Mouse (Mus musculus) lung, embryonic 16.5 days (tissue): ENCODE measurements around the gene Sap18. TPM values are rescaled to one million over a fixed set of nuclear protein-coding genes. Genes with fewer than 3 reads are reported as not detected.
"Not testable (repeated sequence)": the region's sequence is repeated elsewhere in the genome, so short reads cannot be mapped to it uniquely, and the experiment has no call there.

Source experiments
- ATAC-seq: fragments of 200-750 bp; cut with Nextera tagmentation; 2 replicates; pipeline ENCODE4 v1.8.0; 2017; ENCODE audit warnings: low read depth, mild to moderate bottlenecking, moderate library complexity
- H3K27ac ChIP-seq: fragments of 300-500 bp; sonication (generic); 2 replicates; pipeline ENCODE4 v1.5.1; 2014; ENCODE audit warnings: mild to moderate bottlenecking, control low read depth, low read length
- H3K27me3 ChIP-seq: fragments of 300-500 bp; sonication (generic); 2 replicates; pipeline ENCODE4 v1.6.1; 2014; ENCODE audit warnings: low read depth, low read length, mixed read lengths; ENCODE audit not compliant: control insufficient read depth, insufficient read depth
- H3K36me3 ChIP-seq: fragments of 300-500 bp; sonication (generic); 2 replicates; pipeline ENCODE4 v1.6.1; 2014; ENCODE audit warnings: low read length; ENCODE audit not compliant: control insufficient read depth, insufficient read depth
- H3K4me1 ChIP-seq: fragments of 300-500 bp; sonication (generic); replicated peaks from 2 replicates; pipeline ENCODE4 v1.6.1; 2014; ENCODE audit warnings: low read length, mixed read lengths; ENCODE audit not compliant: control insufficient read depth, insufficient read depth
- H3K4me2 ChIP-seq: fragments of 300-500 bp; sonication (generic); 2 replicates; pipeline ENCODE4 v1.6.1; 2014; ENCODE audit warnings: low read depth, low read length, control low read depth
- H3K4me3 ChIP-seq: fragments of 300-500 bp; sonication (generic); 2 replicates; pipeline ENCODE4 v1.5.1; 2014; ENCODE audit warnings: mild to moderate bottlenecking, low read length, control low read depth
- H3K9ac ChIP-seq: fragments of 300-500 bp; sonication (generic); 2 replicates; pipeline ENCODE4 v1.6.1; 2014; ENCODE audit warnings: low read length, control low read depth
- H3K9me3 ChIP-seq: fragments of 300-500 bp; sonication (generic); 2 replicates; pipeline ENCODE4 v1.6.1; 2016; ENCODE audit warnings: low read length; ENCODE audit not compliant: control insufficient read depth
- WGBS: fragments of 180-500 bp; shearing (Covaris S2); extraction: QIAGEN DNeasy Blood & Tissue Kit; methylation state at CpG from one replicate; pipeline ENCODE4 v1.1.7; 2014; 5-methylcytosine and 5-hydroxymethylcytosine counted together
- microRNA-seq: library from miRNA; unstranded; fragments of <30 nt; microRNA quantifications from one replicate; pipeline ENCODE4, GENCODE M21; 2016
- polyA plus RNA-seq: library from polyadenylated mRNA; unstranded; fragments of >200 nt; fragmentation: Nextera tagmentation; extraction: Ambion mirVana; gene quantifications from 2 replicates; pipeline ENCODE4 v1.2.1, GENCODE M21; 2015

Sap18 gene
- polyA plus RNA-seq, 1 experiment from 2014 or later, result 17.7 TPM

- 86% methylated on average over 3 of the region's 3 CpGs for WGBS
- Histone ChIP-seq H3K27me3 (no peaks in the 10 kb centered on the region), H3K4me2 (no peak overlapping the region), H3K9ac (no peak overlapping the region), H3K4me3 (no peak overlapping the region), H3K27ac (no peak overlapping the region), H3K4me1 (no peaks in the 10 kb centered on the region), H3K36me3 (peaks cover 4% of the 10 kb centered on the region), H3K9me3 (no peaks in the 10 kb centered on the region)
- ATAC-seq, result no peak
These were observed 52.4 kb downstream of the Sap18 start for GRCm38 (mm10) chr14:57850330-57850729.

GRCm38 (mm10) chr14:57852961-57853360 is 55.0 kb downstream of the Sap18 start:
- no peaks in the 10 kb centered on the region for H3K4me1 ChIP-seq
- no peak overlapping the region for H3K4me3 ChIP-seq
- H3K27ac ChIP-seq, result no peak overlapping the region
- H3K27me3 ChIP-seq, result no peaks in the 10 kb centered on the region
- WGBS, result 88% methylated on average over 2 of the region's 2 CpGs
- no peak overlapping the region for H3K4me2 ChIP-seq
- no peak overlapping the region for H3K9ac ChIP-seq
- no peaks in the 10 kb centered on the region for H3K9me3 ChIP-seq
- peaks cover 6% of the 10 kb centered on the region for H3K36me3 ChIP-seq
- no peak for ATAC-seq

- H3K36me3 ChIP-seq, result peaks cover 14% of the 10 kb centered on the region
- not testable (repeated sequence) for H3K4me3 ChIP-seq, ATAC-seq, H3K27ac ChIP-seq, H3K4me1 ChIP-seq, H3K9me3 ChIP-seq, H3K4me2 ChIP-seq, H3K27me3 ChIP-seq, H3K9ac ChIP-seq
These were observed 58.1 kb downstream of the Sap18 start for GRCm38 (mm10) chr14:57856037-57856436.

Small RNAs within 50 kb of the gene (microRNA-seq; reads per million reads assigned to microRNA genes)
- not detected for gene Mir3077

Other genes starting within 250 kb of the Sap18 start
- gene Eef1akmt1, start 226.6 kb upstream of the Sap18 start, polyA plus RNA-seq, result 93.8 and 101 TPM in 2 replicates
- gene Xpo4, start 132.8 kb upstream of the Sap18 start, polyA plus RNA-seq, result 19.7 and 19.8 TPM in 2 replicates
- gene Gm49361, start 52.1 kb upstream of the Sap18 start, polyA plus RNA-seq, result not detected in 2 replicates
- gene Lats2, start 39.8 kb upstream of the Sap18 start, polyA plus RNA-seq, result 25.2 and 25.9 TPM in 2 replicates
- gene Ska3, start 28.0 kb downstream of the Sap18 start, polyA plus RNA-seq, result 38.0 and 43.8 TPM in 2 replicates
- 148 and 151 TPM in 2 replicates for gene Mrpl57, start 28.1 kb downstream of the Sap18 start, polyA plus RNA-seq
- 72.3 and 76.2 TPM in 2 replicates for gene Zdhhc20, start 92.1 kb downstream of the Sap18 start, polyA plus RNA-seq
- gene Micu2, start 201.1 kb downstream of the Sap18 start, polyA plus RNA-seq, result 74.1 and 74.9 TPM in 2 replicates